Comparison of ENCODE assay signal across 9 mouse cellular contexts in the genomic region with DNA sequence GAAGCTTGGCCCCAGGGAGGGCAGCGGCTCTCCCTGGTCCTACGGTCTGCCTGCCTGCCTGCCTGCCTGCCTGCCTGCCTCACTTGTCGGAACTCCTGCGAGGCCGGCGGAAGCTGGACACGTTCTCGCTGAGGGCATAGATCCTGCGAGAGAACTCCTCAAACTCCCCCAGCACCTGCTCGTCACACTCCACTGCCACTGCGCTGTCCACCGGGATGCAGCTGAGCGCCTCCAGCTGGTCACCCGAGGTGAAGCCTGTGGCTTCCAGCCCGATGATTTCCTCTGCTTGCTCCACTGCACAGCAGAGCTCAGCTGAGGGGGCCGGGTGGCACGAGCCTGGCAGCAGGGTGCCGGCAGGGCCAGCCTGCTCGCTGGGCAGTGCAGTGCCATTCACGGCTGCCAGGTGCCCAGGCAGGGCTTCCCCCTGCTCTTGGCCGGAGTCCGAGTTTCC. TPM values are rescaled to one million over a fixed set of nuclear protein-coding genes. Genes with fewer than 3 reads are reported as not detected.
A peak's percentile ranks its signal among the peaks of the same experiment; 100 is the strongest.
DNase-seq lines count a peak whose midpoint lies in the region; ATAC-seq and TF ChIP-seq lines count a peak whose summit lies in the region.
"Had no signal": no experiment of that assay in that cellular context is flagged by ENCODE, and none has a peak within 500 bp of the region (broad histone marks: within the 10 kb centered on the region; RNA-seq: fewer than 3 reads in every experiment).

No protein-coding gene starts in this region.

- TF ChIP-seq CTCF in kidney, adult 2 months (conservative IDR thresholded peaks at IDR 0.05; ENCODE audit: insufficient read depth, insufficient read length, low read depth, low read length), result no peak; the same call in 1 of the 2 replicates

- no peaks in the 10 kb centered on the region for H3K36me3 ChIP-seq in kidney, adult 2 months (ENCODE audit: control insufficient read depth, insufficient read depth, low read length)
- H3K36me3 ChIP-seq in neural tube, embryonic 12.5 days, result no peaks in the 10 kb centered on the region
- H3K36me3 ChIP-seq in liver, embryonic 12.5 days, result peaks cover 8% of the 10 kb centered on the region

- no peaks in the 10 kb centered on the region for H3K4me1 ChIP-seq in kidney, adult 2 months (ENCODE audit: control insufficient read depth, insufficient read depth, low read length)
- H3K4me1 ChIP-seq in neural tube, embryonic 12.5 days, result peaks cover 41% of the 10 kb centered on the region
- H3K4me1 ChIP-seq in liver, embryonic 12.5 days, result 0 out of 2 replicates have a peak, but pooled peaks cover 5% of the 10 kb centered on the region

- H3K9me3 ChIP-seq in neural tube, embryonic 12.5 days, result no peaks in the 10 kb centered on the region
- H3K9me3 ChIP-seq in liver, embryonic 12.5 days (replicated peaks), result no peaks in the 10 kb centered on the region
- H3K9me3 ChIP-seq: embryonic facial prominence, embryonic 12.5 days had no signal

- WGBS in kidney, adult 2 months, result 40% methylated on average over 22 of the region's 22 CpGs
- 37% methylated on average over 22 of the region's 22 CpGs for WGBS in neural tube, embryonic 12.5 days
- 79% methylated on average over 22 of the region's 22 CpGs for WGBS in liver, embryonic 12.5 days (ENCODE audit: insufficient replicate concordance)

- peak; percentile 33 for DNase-seq in gastrocnemius, postnatal 14 days
- DNase-seq in gastrocnemius, postnatal 4 days (ENCODE audit: low spot score in 2 of 2), result no peak
- peak; percentile 74 for DNase-seq in cerebellum, adult 9-10 months
- peak; percentile 82 for DNase-seq in kidney, adult 2 months
- no peak for DNase-seq in adrenal gland, adult 2 months
- no peak for DNase-seq in adrenal gland, postnatal 36 days

- no peak overlapping the region for H3K9ac ChIP-seq in neural tube, embryonic 12.5 days
- H3K9ac ChIP-seq in liver, embryonic 12.5 days, result no peak overlapping the region
- H3K9ac ChIP-seq: embryonic facial prominence, embryonic 12.5 days had no signal

- H3K27me3 ChIP-seq in kidney, adult 2 months (replicated peaks; ENCODE audit: control insufficient read depth, insufficient read depth, low read length), result no peaks in the 10 kb centered on the region
- no peaks in the 10 kb centered on the region for H3K27me3 ChIP-seq in neural tube, embryonic 12.5 days (replicated peaks)
- no peaks in the 10 kb centered on the region for H3K27me3 ChIP-seq in liver, embryonic 12.5 days (replicated peaks)
- H3K27me3 ChIP-seq: embryonic facial prominence, embryonic 12.5 days had no signal

- 0 out of 2 replicates have a peak overlapping the region, but pooled peaks have one; percentile 17 for H3K4me2 ChIP-seq in neural tube, embryonic 12.5 days (replicated peaks)
- H3K4me2 ChIP-seq in liver, embryonic 12.5 days, result no peak overlapping the region
- H3K4me2 ChIP-seq: embryonic facial prominence, embryonic 12.5 days had no signal

- no peak for TF ChIP-seq POLR2A in kidney, adult 2 months (IDR thresholded peaks at IDR 0.05; ENCODE audit: low read depth, low read length)

- H3K27ac ChIP-seq in kidney, adult 2 months (ENCODE audit: insufficient read depth, low read depth, low read length), result no peak overlapping the region
- peak overlapping the region; percentile 38; the same call in 1 of the 2 replicates for H3K27ac ChIP-seq in neural tube, embryonic 12.5 days
- no peak overlapping the region for H3K27ac ChIP-seq in liver, embryonic 12.5 days
- H3K27ac ChIP-seq: embryonic facial prominence, embryonic 12.5 days had no signal

- peak; percentile 25 for ATAC-seq in neural tube, embryonic 12.5 days (ENCODE audit: low FRiP score, low read depth)
- no peak for ATAC-seq in liver, embryonic 12.5 days

- no peak overlapping the region for H3K4me3 ChIP-seq in kidney, adult 2 months (ENCODE audit: insufficient read depth, low read depth, low read length)
- no peak overlapping the region for H3K4me3 ChIP-seq in neural tube, embryonic 12.5 days
- H3K4me3 ChIP-seq in liver, embryonic 12.5 days, result no peak overlapping the region
- H3K4me3 ChIP-seq: embryonic facial prominence, embryonic 12.5 days had no signal

- intact Hi-C loops in gastrocnemius, postnatal 14 days (cut with DNase I; ENCODE audit: low total_unique reads), result no loop called here

RNA-seq across cellular contexts. Expression of a gene that starts 52.9 kb away (rescaled TPM):
- total RNA-seq in gastrocnemius, postnatal 14 days (2021), result 1 to 10 TPM; 6.1 to 7.9 TPM
- total RNA-seq in gastrocnemius, postnatal 4 days (2021), result 10 to 100 TPM; 16.4 to 19.9 TPM
- 8.1 and 10.1 TPM in 2 replicates for polyA plus RNA-seq in kidney, adult 2 months (2012; rRNA removed)
- 7.2 and 9.4 TPM in 2 replicates for polyA plus RNA-seq in neural tube, embryonic 12.5 days (2016; fragmentation: Nextera tagmentation; extraction: Ambion mirVana)
- total RNA-seq in adrenal gland, adult 2 months (2021), result 1 to 10 TPM in 1 of 2 experiments, under 1 TPM in 1; 0.69 to 4.9 TPM
- polyA plus RNA-seq in adrenal gland, adult 2 months (2012; rRNA removed), result 6.3 and 13.2 TPM in 2 replicates
- 3.6 and 3.9 TPM in 2 replicates for polyA plus RNA-seq in liver, embryonic 12.5 days (2016; fragmentation: Nextera tagmentation; extraction: Ambion mirVana)
- total RNA-seq in adrenal gland, postnatal 36 days (2021), result 1 to 10 TPM; 2.6 to 3.6 TPM

Comparison
In these comparisons a context has a peak if more than half of its experiments do, and no peak if none do; other contexts are left out.
1. DNase-seq: peak in gastrocnemius, postnatal 14 days (single experiment), cerebellum, adult 9-10 months (single experiment) and kidney, adult 2 months (single experiment); none in gastrocnemius, postnatal 4 days (0 of 2), adrenal gland, adult 2 months (single experiment) and adrenal gland, postnatal 36 days (0 of 2).